Mouse (Mus musculus): ENCODE data around the gene Gipr. TPM values are rescaled to one million over a fixed set of nuclear protein-coding genes. Genes with fewer than 3 reads are reported as not detected.

The Gipr gene
- polyA plus RNA-seq, 1 experiment from 2014 or later, result 3.4 TPM

GRCm38 (mm10) chr7:19146793-19147192 lies 19.1 kb downstream of the Gipr start:
- Histone ChIP-seq H3K27ac (no peak overlapping the region), H3K27me3 (no peaks in the 10 kb centered on the region), H3K4me1 (replicated peaks) (peaks cover 30% of the 10 kb centered on the region), H3K9ac (replicated peaks) (0 out of 2 replicates have a peak overlapping the region, but pooled peaks have one; percentile 5), H3K4me2 (replicated peaks) (no peak overlapping the region), H3K4me3 (replicated peaks) (no peak overlapping the region), H3K9me3 (no peaks in the 10 kb centered on the region), H3K36me3 (peaks cover 22% of the 10 kb centered on the region)
- 92% methylated on average over 10 of the region's 10 CpGs for WGBS
- no peak for ATAC-seq

GRCm38 (mm10) chr7:19137380-19137779 lies 28.5 kb downstream of the Gipr start:
- ATAC-seq, result no peak
- Histone ChIP-seq H3K27me3 (no peaks in the 10 kb centered on the region), H3K36me3 (peaks cover 75% of the 10 kb centered on the region), H3K9me3 (no peaks in the 10 kb centered on the region), H3K4me1 (replicated peaks) (0 out of 2 replicates have a peak, but pooled peaks cover 4% of the 10 kb centered on the region), H3K4me2 (replicated peaks) (no peak overlapping the region), H3K27ac (no peak overlapping the region), H3K4me3 (replicated peaks) (no peak overlapping the region), H3K9ac (replicated peaks) (no peak overlapping the region)
- WGBS, result 52% methylated on average over 5 of the region's 5 CpGs

GRCm38 (mm10) chr7:19136673-19137334 lies 29.1 kb downstream of the Gipr start:
- H3K27me3 ChIP-seq, result no peaks in the 10 kb centered on the region
- ATAC-seq, result no peak
- WGBS, result 92% methylated on average over 38 of the region's 38 CpGs
- no peaks in the 10 kb centered on the region for H3K9me3 ChIP-seq
- peaks cover 69% of the 10 kb centered on the region for H3K36me3 ChIP-seq
- H3K27ac ChIP-seq, result no peak overlapping the region
- H3K4me1 ChIP-seq (replicated peaks), result peaks cover 8% of the 10 kb centered on the region
- no peak overlapping the region for H3K9ac ChIP-seq (replicated peaks)
- no peak overlapping the region for H3K4me3 ChIP-seq (replicated peaks)
- no peak overlapping the region for H3K4me2 ChIP-seq (replicated peaks)

- Histone ChIP-seq H3K27ac (no peak overlapping the region), H3K36me3 (peaks cover 65% of the 10 kb centered on the region), H3K4me1 (replicated peaks) (peaks cover 10% of the 10 kb centered on the region), H3K27me3 (no peaks in the 10 kb centered on the region), H3K9me3 (no peaks in the 10 kb centered on the region), H3K4me2 (replicated peaks) (no peak overlapping the region), H3K4me3 (replicated peaks) (no peak overlapping the region), H3K9ac (replicated peaks) (no peak overlapping the region)
- WGBS, result 95% methylated on average over 13 of the region's 13 CpGs
- no peak for ATAC-seq
Measured at GRCm38 (mm10) chr7:19136168-19136567, 29.8 kb downstream of the Gipr start.

GRCm38 (mm10) chr7:19131324-19131848 lies 34.5 kb downstream of the Gipr start:
- Histone ChIP-seq H3K27me3 (no peaks in the 10 kb centered on the region), H3K4me2 (replicated peaks) (peak overlapping the region; percentile 55), H3K9me3 (no peaks in the 10 kb centered on the region), H3K4me1 (replicated peaks) (peaks cover 19% of the 10 kb centered on the region), H3K9ac (replicated peaks) (peak overlapping the region; percentile 67), H3K27ac (peak overlapping the region; percentile 94), H3K36me3 (peaks cover 30% of the 10 kb centered on the region), H3K4me3 (replicated peaks) (peak overlapping the region; percentile 44)
- WGBS, result under 1% methylated on average over 39 of the region's 39 CpGs
- peak; percentile 99 for ATAC-seq

GRCm38 (mm10) chr7:19130657-19131056 lies 35.3 kb downstream of the Gipr start:
- Histone ChIP-seq H3K9ac (replicated peaks) (peak overlapping the region; percentile 67; the same call in 1 of the 2 replicates), H3K4me2 (replicated peaks) (peak overlapping the region; percentile 55), H3K27me3 (no peaks in the 10 kb centered on the region), H3K9me3 (no peaks in the 10 kb centered on the region), H3K27ac (peak overlapping the region; percentile 94), H3K36me3 (peaks cover 23% of the 10 kb centered on the region), H3K4me1 (replicated peaks) (peaks cover 19% of the 10 kb centered on the region), H3K4me3 (replicated peaks) (peak overlapping the region; percentile 44)
- 34% methylated on average over 4 of the region's 4 CpGs for WGBS
- ATAC-seq, result peak; percentile 1; the same call in 1 of the 2 replicates

GRCm38 (mm10) chr7:19129396-19129795 lies 36.5 kb downstream of the Gipr start:
- H3K4me2 ChIP-seq (replicated peaks), result no peak overlapping the region
- no peaks in the 10 kb centered on the region for H3K9me3 ChIP-seq
- no peak overlapping the region for H3K27ac ChIP-seq
- peaks cover 12% of the 10 kb centered on the region for H3K36me3 ChIP-seq
- no peaks in the 10 kb centered on the region for H3K27me3 ChIP-seq
- WGBS, result 94% methylated on average over 5 of the region's 5 CpGs
- no peak overlapping the region for H3K4me3 ChIP-seq (replicated peaks)
- no peak for ATAC-seq
- peaks cover 19% of the 10 kb centered on the region for H3K4me1 ChIP-seq (replicated peaks)
- H3K9ac ChIP-seq (replicated peaks), result no peak overlapping the region

- H3K27ac ChIP-seq, result no peak overlapping the region
- no peaks in the 10 kb centered on the region for H3K9me3 ChIP-seq
- no peak overlapping the region for H3K4me3 ChIP-seq (replicated peaks)
- 90% methylated on average over 5 of the region's 5 CpGs for WGBS
- H3K4me2 ChIP-seq (replicated peaks), result no peak overlapping the region
- H3K27me3 ChIP-seq, result no peaks in the 10 kb centered on the region
- ATAC-seq, result no peak
- peaks cover 12% of the 10 kb centered on the region for H3K36me3 ChIP-seq
- H3K9ac ChIP-seq (replicated peaks), result no peak overlapping the region
- H3K4me1 ChIP-seq (replicated peaks), result peaks cover 15% of the 10 kb centered on the region
Measured at GRCm38 (mm10) chr7:19127744-19128143, 38.2 kb downstream of the Gipr start.

GRCm38 (mm10) chr7:19124713-19125112 lies 41.2 kb downstream of the Gipr start:
- no peak for ATAC-seq
- no peak overlapping the region for H3K4me3 ChIP-seq (replicated peaks)
- H3K36me3 ChIP-seq, result peaks cover 12% of the 10 kb centered on the region
- no peak overlapping the region for H3K4me2 ChIP-seq (replicated peaks)
- no peak overlapping the region for H3K9ac ChIP-seq (replicated peaks)
- 91% methylated on average over 6 of the region's 6 CpGs for WGBS
- H3K27me3 ChIP-seq, result no peaks in the 10 kb centered on the region
- no peaks in the 10 kb centered on the region for H3K9me3 ChIP-seq
- peaks cover 18% of the 10 kb centered on the region for H3K4me1 ChIP-seq (replicated peaks)
- H3K27ac ChIP-seq, result no peak overlapping the region

- no peaks in the 10 kb centered on the region for H3K9me3 ChIP-seq
- H3K4me2 ChIP-seq (replicated peaks), result no peak overlapping the region
- peaks cover 12% of the 10 kb centered on the region for H3K27me3 ChIP-seq
- H3K4me3 ChIP-seq (replicated peaks), result no peak overlapping the region
- no peak overlapping the region for H3K27ac ChIP-seq
- H3K4me1 ChIP-seq (replicated peaks), result peaks cover 23% of the 10 kb centered on the region
- no peak overlapping the region for H3K9ac ChIP-seq (replicated peaks)
- 94% methylated on average over 4 of the region's 4 CpGs for WGBS
- ATAC-seq, result no peak
- H3K36me3 ChIP-seq, result no peaks in the 10 kb centered on the region
Measured at GRCm38 (mm10) chr7:19121686-19122085, 44.2 kb downstream of the Gipr start.

- WGBS, result 3% methylated on average over 34 of the region's 34 CpGs
- Histone ChIP-seq H3K9ac (replicated peaks) (peak within 1 kb of the TSS; percentile 80), H3K36me3 (no peaks in the 10 kb centered on the region), H3K4me2 (replicated peaks) (peak within 1 kb of the TSS; percentile 85), H3K27me3 (peaks cover 12% of the 10 kb centered on the region), H3K27ac (peak within 1 kb of the TSS; percentile 55; the same call in 1 of the 2 replicates), H3K4me1 (replicated peaks) (peaks cover 23% of the 10 kb centered on the region), H3K4me3 (replicated peaks) (peak within 1 kb of the TSS; percentile 62), H3K9me3 (no peaks in the 10 kb centered on the region)
- peak; percentile 97 for ATAC-seq
Measured at GRCm38 (mm10) chr7:19119631-19120429, 46.1 kb downstream of the Gipr start, which contains the start of gene Fbxo46. Gene Fbxo46 (plus strand): TSS chr7:19119859.

- no peak overlapping the region for H3K4me2 ChIP-seq (replicated peaks)
- no peak overlapping the region for H3K9ac ChIP-seq (replicated peaks)
- peaks cover 23% of the 10 kb centered on the region for H3K4me1 ChIP-seq (replicated peaks)
- no peak overlapping the region for H3K4me3 ChIP-seq (replicated peaks)
- H3K9me3 ChIP-seq, result no peaks in the 10 kb centered on the region
- no peak overlapping the region for H3K27ac ChIP-seq
- H3K27me3 ChIP-seq, result peaks cover 12% of the 10 kb centered on the region
- H3K36me3 ChIP-seq, result no peaks in the 10 kb centered on the region
- WGBS, result 94% methylated on average over 8 of the region's 8 CpGs
- ATAC-seq, result peak; percentile 35
Measured at GRCm38 (mm10) chr7:19119083-19119482, 46.8 kb downstream of the Gipr start.

Data from midbrain, embryonic 13.5 days (tissue).